Mouse (Mus musculus): ENCODE data around the gene Abca14. TPM values are rescaled to one million over a fixed set of nuclear protein-coding genes. Genes with fewer than 3 reads are reported as not detected.

Abca14 gene
- not detected in 2 replicates for polyA plus RNA-seq (2012; ENCODE audit: low replicate concordance)

DNA sequence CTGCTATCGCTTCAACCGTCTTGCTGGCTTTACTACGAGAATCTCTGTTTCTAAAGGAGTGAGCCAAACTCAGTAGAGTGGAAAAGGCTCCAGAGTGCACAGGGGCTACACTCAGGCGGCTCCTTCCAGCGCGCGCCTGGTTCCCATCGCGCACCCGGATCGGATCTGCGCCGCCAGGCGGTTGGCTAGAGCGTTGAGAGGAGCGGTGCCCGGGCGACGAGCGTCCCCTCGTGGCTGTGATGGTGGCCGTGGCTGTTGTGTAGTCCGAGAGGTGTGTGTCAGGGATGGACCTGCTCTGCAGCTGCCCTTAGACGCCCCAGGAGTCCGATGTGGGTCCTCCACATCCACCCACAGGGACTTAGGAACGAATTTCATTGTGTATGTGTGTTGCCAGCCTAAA, at the start of gene Abca14:
Gene Abca14, plus strand, starts transcription at position 173 of the 400 bp plus-strand sequence.

DNA sequence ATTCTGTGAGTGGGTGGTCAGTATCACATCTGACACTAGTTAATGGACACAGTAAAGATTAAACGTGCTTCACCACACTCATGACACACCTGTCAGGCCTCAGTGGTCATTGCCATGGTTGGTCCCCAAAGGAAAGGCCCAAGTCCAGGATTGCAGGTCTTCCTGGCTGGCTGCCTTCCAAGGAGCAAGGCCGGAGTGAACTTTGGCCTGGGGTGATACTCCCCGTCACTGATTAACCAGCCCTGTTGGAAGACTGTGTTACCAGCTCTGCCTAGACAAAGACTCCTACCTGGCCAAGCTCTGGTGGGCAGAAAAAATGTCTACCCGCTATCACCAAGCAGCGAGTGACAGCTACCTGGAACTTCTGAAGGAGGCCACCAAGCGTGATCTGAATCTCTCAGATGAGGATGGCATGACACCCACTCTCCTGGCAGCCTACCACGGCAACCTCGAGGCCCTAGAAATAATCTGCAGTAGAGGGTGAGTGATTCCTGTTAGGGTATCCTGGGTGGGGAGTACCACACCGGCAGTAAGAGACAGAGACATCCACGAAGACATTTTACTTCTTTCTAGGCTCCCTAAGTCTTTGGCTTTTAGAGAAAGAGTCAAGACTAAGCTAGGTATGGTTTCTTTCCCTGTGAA, 30.0 kb upstream of the Abca14 start, which contains the start of gene Anks4b:
Gene Anks4b, plus strand, starts transcription at position 256 of the 642 bp plus-strand sequence.

DNA sequence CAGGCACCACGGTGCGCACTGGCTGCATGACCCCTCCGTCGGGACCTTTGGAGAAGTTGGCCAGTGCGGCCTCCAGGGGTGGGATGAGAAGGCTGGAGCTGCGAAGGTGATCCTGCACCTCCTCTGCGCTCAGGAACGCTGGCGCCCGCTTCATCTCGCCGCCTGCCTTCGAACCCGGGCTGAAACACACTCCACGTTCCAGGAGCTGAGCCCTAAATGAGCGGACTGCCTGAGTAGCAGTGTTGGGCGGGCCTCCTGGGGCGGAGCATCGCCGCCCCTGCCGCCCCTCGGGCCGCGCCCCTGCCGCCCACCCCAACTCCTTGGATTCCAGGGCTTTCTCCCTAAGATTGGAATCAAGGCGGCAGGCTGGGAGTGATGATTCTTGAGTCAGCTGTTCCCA, 2.0 kb upstream of the Abca14 start, which contains the start of gene Crym:
Gene Crym, minus strand, starts transcription at position 341 of the 400 bp plus-strand sequence.

DNA sequence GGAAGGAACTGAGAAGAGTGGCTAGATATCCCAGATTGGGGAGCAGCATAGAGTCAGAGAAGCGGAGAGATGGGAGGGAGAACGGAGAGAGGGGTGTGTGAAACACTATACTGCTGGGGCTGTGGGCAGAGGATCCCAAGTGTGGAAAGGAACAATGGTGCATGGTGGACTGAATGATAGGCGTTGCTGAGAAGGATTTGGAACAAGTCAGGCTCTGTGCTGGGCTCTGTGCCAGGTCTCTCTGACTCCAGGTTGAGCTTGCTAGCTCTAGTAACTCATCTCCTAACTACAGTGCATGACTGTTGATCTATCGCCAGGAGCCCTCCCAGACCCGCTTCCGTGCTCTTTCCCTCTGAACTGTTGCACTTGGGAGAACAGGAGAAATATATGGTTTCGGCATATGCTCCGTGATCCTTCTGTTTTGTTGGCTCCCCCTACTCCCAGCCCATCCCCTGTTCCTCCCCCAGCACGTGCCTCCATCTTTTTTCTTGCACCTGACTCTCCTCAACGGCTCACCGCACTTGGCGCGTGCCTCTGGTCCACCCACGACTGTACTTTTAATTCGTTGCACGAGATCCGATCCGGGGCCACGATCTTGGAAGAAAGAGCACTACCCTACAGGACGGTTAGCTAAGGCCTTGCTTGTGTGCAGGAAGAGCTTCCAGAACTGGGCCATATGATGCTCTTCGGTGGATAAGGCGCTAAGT, 124.5 kb downstream of the Abca14 start, which contains the start of gene Abca15:
Gene Abca15, plus strand, starts transcription at position 584 of the 707 bp plus-strand sequence.

Other genes with a start within 250 kb of the Abca14 start
- not detected in 2 replicates for gene Dnah3, start 108.7 kb upstream of the Abca14 start, polyA plus RNA-seq (2012; ENCODE audit: low replicate concordance)
- gene Tmem159, start 101.6 kb upstream of the Abca14 start, polyA plus RNA-seq (2012; ENCODE audit: low replicate concordance), result 0.23 and 0.32 TPM in 2 replicates
- not detected in 2 replicates for gene Zp2, start 58.7 kb upstream of the Abca14 start, polyA plus RNA-seq (2012; ENCODE audit: low replicate concordance)
- gene Anks4b, start 30.1 kb upstream of the Abca14 start, polyA plus RNA-seq (2012; ENCODE audit: low replicate concordance), result not detected in 2 replicates
- gene Crym, start 1.9 kb upstream of the Abca14 start, polyA plus RNA-seq (2012; ENCODE audit: low replicate concordance), result 0.12 TPM in 1 of 2 replicates, not detected in the other
- not detected in 2 replicates for gene Abca15, start 124.7 kb downstream of the Abca14 start, polyA plus RNA-seq (2012; ENCODE audit: low replicate concordance)
- not detected in 2 replicates for gene Abca16, start 205.7 kb downstream of the Abca14 start, polyA plus RNA-seq (2012; ENCODE audit: low replicate concordance)